Mouse (Mus musculus) testis, adult 2 months (tissue): ENCODE data around the gene Sec1.
A peak's percentile ranks its signal among the peaks of the same experiment; 100 is the strongest.

ENCODE experiments used
- CTCF ChIP-seq: fragments of 200-500 bp; IDR thresholded peaks from 2 replicates; pipeline ENCODE4 v1.5.1; 2012; ENCODE audit warnings: low read depth, mild to moderate bottlenecking, inconsistent platforms, low read length, moderate library complexity; ENCODE audit not compliant: control insufficient read depth, insufficient read depth, insufficient replicate concordance
- POLR2A ChIP-seq: fragments of 200-500 bp; IDR thresholded peaks from 2 replicates; pipeline ENCODE4 v1.6.1; 2012; ENCODE audit warnings: low read depth, mild to moderate bottlenecking, inconsistent platforms, low read length, moderate library complexity; ENCODE audit not compliant: control insufficient read depth

DNA sequence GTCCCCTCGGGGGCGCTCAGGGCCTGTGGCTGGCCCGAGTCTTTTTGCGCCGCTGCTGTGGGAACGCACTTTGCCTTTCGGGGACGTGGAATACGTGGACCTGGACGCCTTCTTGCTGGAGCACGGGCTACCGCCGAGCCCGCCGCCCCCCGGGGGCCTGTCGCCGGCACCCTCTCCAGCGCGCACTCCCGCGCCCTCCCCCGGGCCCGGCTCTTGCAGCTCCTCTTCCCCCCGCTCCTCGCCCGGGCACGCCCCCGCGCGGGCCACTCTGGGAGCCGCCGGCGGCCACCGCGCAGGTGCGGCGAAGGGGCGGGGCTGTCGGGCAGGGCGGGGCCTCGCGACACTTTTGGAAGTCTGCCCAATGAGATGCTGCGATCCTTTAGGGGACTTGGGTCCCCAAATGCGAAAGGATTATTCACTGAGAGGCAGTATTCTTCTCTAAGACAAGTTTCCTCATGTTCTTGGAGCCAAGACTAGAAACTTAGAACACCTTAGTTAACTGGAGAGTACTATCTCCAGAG is 12.6 kb upstream of the Sec1 start:
- peak; percentile 30 for TF ChIP-seq POLR2A
- no peak for TF ChIP-seq CTCF
